Mouse (Mus musculus) spleen, postnatal 14 days (tissue): Measurements from ENCODE around the gene Mitd1.

Experiments used
- DNase-seq, 2 experiments: peaks; one replicate each; pipeline ENCODE4 v3.0.0; 2021 to 2022; ENCODE audit warnings: low spot score in 2 of 2

The Mitd1 gene

DNA sequence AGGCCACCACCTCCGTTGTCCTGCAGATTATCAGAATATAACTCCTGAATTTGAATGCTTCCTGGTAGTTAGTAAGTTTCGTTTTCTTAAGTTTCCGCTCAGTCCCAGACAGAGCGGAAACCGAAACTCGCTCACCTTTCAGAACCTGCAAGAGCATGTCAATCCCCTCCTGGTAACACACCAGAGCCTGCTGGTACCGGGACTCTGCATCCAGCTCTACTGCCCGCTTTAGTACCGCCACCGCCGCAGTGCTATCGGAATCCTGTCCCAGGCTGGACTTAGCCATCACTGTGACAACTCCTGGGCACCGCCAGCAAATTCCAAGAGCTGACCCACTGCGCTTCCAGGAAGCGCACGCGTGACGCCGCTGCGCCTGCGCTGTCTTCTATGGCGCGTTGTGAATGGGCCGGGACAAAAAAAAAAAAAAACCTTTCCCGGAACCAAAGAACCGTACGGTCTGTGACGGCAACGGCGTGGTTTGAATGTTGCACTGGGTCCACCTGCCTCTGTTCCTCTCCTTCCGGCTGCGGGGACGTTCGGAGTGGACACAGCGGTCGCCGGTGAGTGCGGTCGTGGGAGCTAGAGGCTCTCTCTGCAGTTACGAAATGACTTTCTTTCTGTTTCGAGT lies at the start of gene Mitd1, which contains the start of gene Mrpl30:
Mitd1 (minus strand) TSS at position 387 of the 628 bp plus-strand sequence.
Mrpl30 (plus strand) TSS at position 453 of the 628 bp plus-strand sequence.
- DNase-seq, result peak; percentile 78 to 80

DNA sequence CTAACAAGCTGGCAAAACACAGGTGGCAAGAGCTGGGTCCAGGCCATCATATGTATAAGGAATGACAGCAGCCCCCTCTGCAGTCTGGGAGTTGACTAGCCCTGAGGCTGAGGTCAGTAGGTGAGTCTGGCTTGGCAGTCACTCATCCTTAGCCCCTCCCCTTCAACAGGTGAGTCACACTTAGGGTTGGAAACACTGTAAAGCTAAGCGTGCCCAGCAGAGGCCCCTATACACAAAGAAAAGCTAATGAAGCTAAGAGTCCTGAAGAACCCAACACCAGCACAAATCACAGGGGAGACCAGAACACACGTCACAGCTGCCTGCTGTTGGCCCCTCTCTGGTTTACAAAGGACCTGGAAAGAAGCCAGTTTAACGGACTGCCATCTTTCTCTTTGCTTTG lies 41.6 kb upstream of the Mitd1 start:
- no peak for DNase-seq

DNA sequence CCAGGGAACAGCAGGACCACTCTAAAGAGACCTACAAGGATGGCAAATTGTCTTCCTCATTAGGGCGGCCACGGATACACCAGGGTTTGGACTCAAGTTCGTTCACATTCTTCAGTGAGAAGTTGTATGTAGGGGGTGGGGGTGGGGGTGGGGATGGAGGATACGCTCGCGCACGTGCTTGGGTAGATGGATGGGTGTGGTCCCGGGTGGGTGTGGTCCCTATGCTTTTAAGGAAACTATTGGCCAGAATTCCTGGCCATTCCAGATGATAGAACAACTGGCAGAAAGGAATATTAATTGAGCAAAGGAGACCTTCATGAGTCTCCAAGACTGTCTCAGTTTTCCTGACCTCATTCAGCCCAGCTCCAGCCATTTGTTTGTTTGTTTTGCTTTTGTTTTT lies 35.8 kb upstream of the Mitd1 start:
- DNase-seq, result no peak

- DNase-seq, result no peak
Observed at GRCm38 (mm10) chr1:37922536-37922935, 32.3 kb upstream of the Mitd1 start.

DNA sequence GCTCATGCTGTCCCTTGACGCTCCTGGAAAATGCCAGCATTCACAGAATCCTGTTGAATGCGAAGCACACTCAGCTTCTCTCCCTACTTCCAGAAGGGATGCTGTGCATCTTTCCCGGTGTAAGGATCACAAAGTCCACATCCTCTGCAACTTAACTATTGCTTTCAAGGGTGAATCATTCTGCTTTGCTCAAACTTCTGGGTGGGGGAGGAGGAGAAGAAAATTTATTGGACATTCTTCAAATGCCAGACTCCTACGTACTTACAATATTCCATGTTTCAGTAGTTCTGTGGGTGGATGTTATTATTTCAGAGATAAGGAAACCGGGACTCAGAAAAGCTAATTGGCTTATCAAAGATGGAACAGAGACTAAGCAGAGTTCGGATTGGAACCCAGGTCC lies 27.9 kb upstream of the Mitd1 start:
- DNase-seq, result no peak

GRCm38 (mm10) chr1:37917666-37918065 lies 27.5 kb upstream of the Mitd1 start:
- DNase-seq, result no peak

GRCm38 (mm10) chr1:37916393-37916792 lies 26.2 kb upstream of the Mitd1 start, which contains the start of gene Lyg2:
Lyg2 (minus strand) TSS chr1:37916493.
- DNase-seq, result no peak

GRCm38 (mm10) chr1:37912751-37913150 lies 22.5 kb upstream of the Mitd1 start:
- no peak for DNase-seq

GRCm38 (mm10) chr1:37903178-37903577 lies 13.0 kb upstream of the Mitd1 start:
- no peak for DNase-seq

- DNase-seq, result no peak
Observed at GRCm38 (mm10) chr1:37900288-37900687, 10.1 kb upstream of the Mitd1 start.

DNA sequence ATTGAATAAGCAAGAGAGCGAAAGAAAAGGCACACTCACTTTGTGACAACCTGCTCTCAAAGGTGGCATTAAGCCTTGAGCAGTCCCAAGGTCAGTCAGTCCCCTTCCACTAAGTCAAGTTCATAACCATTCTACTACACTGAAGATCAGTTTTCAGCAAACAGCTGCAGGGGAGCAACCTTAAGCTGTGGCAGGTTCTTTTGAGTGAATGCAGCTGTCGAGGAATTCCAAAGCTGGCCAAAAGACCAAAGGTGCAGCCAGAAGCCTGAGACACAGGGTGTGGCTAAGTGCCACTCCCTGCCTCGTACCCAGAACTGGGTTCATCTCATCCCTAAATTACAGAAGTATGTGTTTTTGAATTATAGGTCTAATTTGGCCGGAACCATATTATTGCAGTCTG lies 9.6 kb upstream of the Mitd1 start:
- DNase-seq, result no peak

- DNase-seq, result no peak
Observed at GRCm38 (mm10) chr1:37894606-37895005, 4.4 kb upstream of the Mitd1 start.

- DNase-seq, result no peak
Observed at GRCm38 (mm10) chr1:37891400-37891799, 1.2 kb upstream of the Mitd1 start.

DNA sequence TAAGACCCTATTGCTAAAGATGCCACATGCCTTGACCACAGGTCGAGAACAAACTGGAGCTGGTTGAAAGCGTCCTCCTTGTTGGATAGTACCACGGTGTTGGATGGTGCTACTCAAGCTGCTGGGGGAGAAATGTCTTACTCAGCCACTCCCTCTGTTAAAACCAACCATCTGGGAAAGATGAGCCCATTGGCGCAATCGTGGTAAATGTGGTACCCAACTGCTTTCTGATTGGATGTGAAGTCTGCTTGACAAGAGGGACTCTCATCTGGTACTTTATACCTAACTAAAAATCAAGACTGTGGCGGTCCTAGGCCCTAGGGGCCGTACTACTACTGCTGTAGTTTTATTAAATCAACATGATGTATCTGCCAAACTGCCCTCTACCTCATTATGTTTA lies 1.0 kb downstream of the Mitd1 start:
- DNase-seq, result no peak

- peak in 1 of 2 experiments; percentile 30 for DNase-seq
Observed at GRCm38 (mm10) chr1:37884451-37884850, 5.8 kb downstream of the Mitd1 start.

DNA sequence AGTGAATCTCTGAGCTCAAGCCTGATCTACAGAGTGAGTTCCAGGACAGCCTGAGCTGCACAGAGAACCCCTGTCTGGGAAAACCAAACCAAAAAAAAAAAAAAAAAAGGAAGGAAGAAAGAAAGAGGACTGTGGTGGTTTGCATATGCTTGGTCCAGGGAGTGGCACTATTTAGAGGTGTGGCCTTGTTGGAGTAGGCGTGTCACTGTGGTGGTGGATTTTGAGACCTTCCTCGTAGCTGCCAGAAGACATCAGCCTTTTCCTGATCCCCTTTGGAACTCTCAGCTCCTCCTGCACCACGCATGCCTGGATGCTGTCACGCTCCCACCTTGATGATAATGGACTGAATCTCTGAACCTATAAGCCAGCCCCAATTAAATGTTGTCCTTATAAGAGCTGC lies 6.8 kb downstream of the Mitd1 start:
- DNase-seq, result no peak

DNA sequence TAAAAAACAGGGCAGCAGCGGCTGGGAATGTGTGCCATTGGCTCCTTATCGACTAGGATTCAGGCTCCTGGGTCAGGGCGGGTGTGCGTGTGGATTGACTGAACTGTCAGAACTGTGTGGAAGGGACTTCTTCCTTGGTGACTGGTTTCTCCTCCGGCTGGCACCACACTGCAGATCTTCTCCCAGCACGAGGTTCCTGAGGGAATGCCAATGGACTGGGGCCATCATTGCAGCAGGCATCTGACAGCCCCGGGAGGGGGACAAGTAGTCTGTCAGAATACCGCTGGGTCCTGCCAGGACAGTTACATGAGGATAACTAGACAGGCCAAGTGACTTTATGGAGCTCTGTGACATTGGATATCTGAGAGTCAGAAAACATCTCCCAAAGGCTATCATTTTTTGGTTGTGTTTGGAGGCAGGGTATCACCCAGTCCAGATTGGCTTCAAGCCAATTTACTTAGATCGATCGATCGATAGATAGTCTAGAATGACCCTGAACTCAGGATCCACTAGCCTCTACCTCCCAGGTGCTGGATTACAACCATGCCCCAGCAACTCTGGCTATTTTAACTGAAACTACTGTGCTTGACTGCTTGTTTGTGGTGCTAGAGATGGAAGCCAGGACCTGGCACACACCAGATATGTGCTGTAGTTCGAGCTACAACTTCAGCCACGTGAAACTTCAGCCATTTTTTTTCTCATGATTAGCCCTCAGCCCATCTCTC lies 12.3 kb downstream of the Mitd1 start:
- no peak for DNase-seq

DNA sequence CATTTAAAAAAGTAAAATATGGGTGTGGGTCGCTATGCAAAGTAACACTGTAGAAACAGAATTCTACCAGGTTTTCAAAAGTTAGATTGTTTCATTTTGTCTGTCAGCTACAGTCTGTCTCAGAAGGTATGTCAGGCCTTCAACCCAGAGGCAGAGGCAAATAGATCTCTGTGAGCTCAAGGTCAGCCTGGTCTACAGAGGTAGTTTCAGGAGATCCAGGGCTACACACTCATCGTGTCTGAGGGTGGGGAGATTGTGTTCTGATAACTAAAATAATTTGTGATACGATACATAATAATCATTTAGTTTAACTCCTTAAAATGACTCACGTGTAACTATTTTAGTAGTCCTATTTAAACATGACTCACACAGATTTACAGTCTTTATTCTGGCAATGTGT lies 17.1 kb downstream of the Mitd1 start:
- DNase-seq, result no peak

DNA sequence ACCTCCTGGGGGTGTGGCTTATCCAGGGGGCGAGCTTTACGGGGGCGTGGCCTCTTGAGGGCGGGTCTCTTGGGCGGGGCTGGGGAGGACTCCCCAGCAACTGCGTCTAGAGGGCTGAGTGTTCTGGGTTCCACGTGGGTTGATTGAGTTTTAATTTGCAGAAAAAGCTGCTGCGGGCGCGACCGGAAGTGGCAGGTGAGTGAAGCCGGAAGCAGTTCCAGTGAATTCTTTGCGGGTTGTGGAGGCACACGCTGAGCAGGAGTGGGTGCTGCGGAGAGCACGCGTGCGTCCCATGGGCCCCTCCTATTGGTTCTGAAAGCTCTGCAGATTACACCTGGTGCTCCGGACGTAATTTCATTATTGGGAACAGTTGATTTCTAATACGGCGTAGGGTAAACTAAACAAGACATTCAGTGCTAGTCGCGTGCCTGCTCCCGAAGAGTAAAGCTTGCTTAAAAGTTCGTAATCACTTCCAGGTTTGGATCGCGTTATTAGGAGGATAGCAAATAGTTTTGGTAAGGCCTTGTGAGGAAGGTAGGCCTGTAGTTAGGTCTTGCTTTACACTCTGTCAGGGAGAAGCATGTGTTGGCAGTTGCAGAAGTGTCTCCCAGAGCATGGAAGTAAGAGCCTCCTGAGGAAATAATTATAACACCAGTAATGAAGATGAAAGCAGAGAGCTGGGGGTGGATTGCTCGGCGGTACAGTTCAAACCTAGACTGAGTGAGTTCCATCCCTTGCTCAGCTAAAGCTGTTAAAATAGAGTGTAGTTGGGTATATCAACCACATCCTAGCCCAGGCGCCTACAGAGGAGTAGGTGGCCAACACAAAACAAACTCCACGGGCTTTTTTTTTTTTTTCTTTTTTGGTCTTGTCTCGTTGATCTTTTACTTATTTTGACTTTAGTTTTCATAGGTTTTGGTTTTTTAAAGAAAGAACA lies 17.8 kb downstream of the Mitd1 start:
- peak; percentile 67 to 70 for DNase-seq

DNA sequence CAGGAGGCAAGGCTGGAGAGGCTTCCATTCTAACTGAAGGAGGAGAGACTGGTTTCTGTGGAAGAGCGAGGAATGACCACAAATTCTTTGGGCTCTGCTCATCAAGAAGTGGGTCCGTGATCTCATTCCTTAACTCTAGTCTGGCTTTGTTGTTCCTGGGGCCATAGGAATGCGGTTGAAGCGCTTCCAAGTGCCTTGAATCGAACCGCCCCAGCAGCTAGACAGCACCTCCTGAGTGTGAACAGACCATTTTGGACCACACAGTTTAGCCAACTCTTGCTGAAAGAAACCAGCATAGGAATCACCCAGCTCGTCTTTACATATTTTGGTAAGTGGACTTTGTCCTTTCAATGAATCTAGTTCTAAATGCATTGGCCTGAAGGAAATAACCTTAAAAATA lies 18.5 kb downstream of the Mitd1 start, which contains the start of gene Lipt1:
Lipt1 (plus strand) TSS at position 35 of the 400 bp plus-strand sequence.
- no peak for DNase-seq

GRCm38 (mm10) chr1:37869362-37869761 lies 20.8 kb downstream of the Mitd1 start:
- no peak for DNase-seq

- no peak for DNase-seq
Observed at GRCm38 (mm10) chr1:37868640-37869039, 21.6 kb downstream of the Mitd1 start.
